Mouse (Mus musculus) liver, embryonic 14.5 days (tissue): Measurements from ENCODE around the gene Arhgap42. TPM values are rescaled to one million over a fixed set of nuclear protein-coding genes. Genes with fewer than 3 reads are reported as not detected.

Experiments
- ATAC-seq: fragments of 200-750 bp; cut with Nextera tagmentation; 2 replicates; pipeline ENCODE4 v1.8.0; 2017; ENCODE audit warnings: moderate number of reproducible peaks, mild to moderate bottlenecking, moderate library complexity; ENCODE audit not compliant: insufficient read depth
- DNase-seq, 3 experiments: peaks; one replicate each; pipeline ENCODE4 v3.0.0-alpha.2; 2012 to 2013; ENCODE audit warnings: low read depth in 3 of 3, low spot score in 3 of 3
- H3K27ac ChIP-seq: fragments of 300-500 bp; sonication (generic); 2 replicates; pipeline ENCODE4 v1.5.1; 2014; ENCODE audit warnings: moderate library complexity, mild to moderate bottlenecking, control low read depth, inconsistent platforms
- H3K27me3 ChIP-seq: fragments of 300-500 bp; sonication (generic); 2 replicates; pipeline ENCODE4 v1.6.1; 2014; ENCODE audit warnings: mild to moderate bottlenecking, low read length, moderate library complexity; ENCODE audit not compliant: control insufficient read depth, insufficient read depth
- H3K36me3 ChIP-seq: fragments of 300-500 bp; sonication (generic); replicated peaks from 2 replicates; pipeline ENCODE4 v1.6.1; 2014; ENCODE audit warnings: low read depth; ENCODE audit not compliant: control insufficient read depth, insufficient read depth
- H3K4me1 ChIP-seq, 2 experiments: fragments of 200-500 bp in 1 of 2; fragments of 300-500 bp in 1 of 2; sonication (generic) in 1 of 2; replicated peaks; 2 replicates each; pipeline ENCODE4 v1.6.1; 2012 to 2014; ENCODE audit warnings: antibody characterized with exemption in 1 of 2, inconsistent platforms in 1 of 2, low read length in 1 of 2; ENCODE audit not compliant: control insufficient read depth in 2 of 2, insufficient read depth in 2 of 2
- H3K4me2 ChIP-seq: fragments of 300-500 bp; sonication (generic); 2 replicates; pipeline ENCODE4 v1.6.1; 2014; ENCODE audit warnings: low read depth, mild to moderate bottlenecking, control low read depth, moderate library complexity
- H3K4me3 ChIP-seq, 2 experiments: fragments of 200-500 bp in 1 of 2; fragments of 300-500 bp in 1 of 2; sonication (generic) in 1 of 2; 2 replicates each; pipeline ENCODE4 v1.5.1; 2012 to 2014; ENCODE audit warnings: low read depth in 2 of 2, low read length in 2 of 2, mild to moderate bottlenecking in 2 of 2, control low read depth in 1 of 2, inconsistent platforms in 1 of 2, moderate library complexity in 1 of 2; ENCODE audit not compliant: insufficient read depth in 1 of 2
- H3K9ac ChIP-seq: fragments of 300-500 bp; sonication (generic); replicated peaks from 2 replicates; pipeline ENCODE4 v1.6.1; 2014; ENCODE audit warnings: mild to moderate bottlenecking, control low read depth, moderate library complexity
- H3K9me3 ChIP-seq: fragments of 300-500 bp; sonication (generic); 2 replicates; pipeline ENCODE4 v1.6.1; 2016; ENCODE audit warnings: low read length, mixed read lengths; ENCODE audit not compliant: control insufficient read depth
- CTCF ChIP-seq: IDR thresholded peaks from 2 replicates; pipeline ENCODE4 v1.5.1; 2016; ENCODE audit warnings: antibody characterized with exemption, low read depth, control low read depth
- EP300 ChIP-seq: IDR thresholded peaks from 2 replicates; pipeline ENCODE4 v1.6.1; 2016; ENCODE audit warnings: antibody characterized with exemption, low read depth
- WGBS: fragments of 180-500 bp; shearing (Covaris S2); extraction: QIAGEN DNeasy Blood & Tissue Kit; methylation state at CpG from one replicate; pipeline ENCODE4 v1.1.7; 2014; ENCODE audit not compliant: insufficient replicate concordance; 5-methylcytosine and 5-hydroxymethylcytosine counted together
- polyA plus RNA-seq, 2 experiments: library from polyadenylated mRNA; depleted of rRNA in 1 of 2; stranded (reverse) in 1 of 2; unstranded in 1 of 2; fragments of >200 nt; fragmentation: Nextera tagmentation in 1 of 2; extraction: Ambion mirVana in 1 of 2; gene quantifications; 2 replicates each; pipeline versions ENCODE4 v1.2.1 to v1.2.3; 2012 to 2014

Gene Arhgap42
- polyA plus RNA-seq, 2 experiments = 2.0 to 4.4 TPM

- TF ChIP-seq EP300 (no peak), CTCF (no peak)
- Histone ChIP-seq H3K9me3 (no peaks in the 10 kb centered on the region), H3K4me1 (0 out of 4 replicates have a peak, but pooled peaks cover 0 to 2% of the 10 kb centered on the region in 2 experiments), H3K4me3 (no peak overlapping the region), H3K9ac (no peak overlapping the region), H3K27ac (no peak overlapping the region), H3K4me2 (no peak overlapping the region), H3K27me3 (no peaks in the 10 kb centered on the region), H3K36me3 (no peaks in the 10 kb centered on the region)
- WGBS = 65% methylated on average over 4 of the region's 4 CpGs
- no peak for DNase-seq
- no peak for ATAC-seq
These were observed 137.8 kb downstream of the Arhgap42 start for GRCm38 (mm10) chr9:9101055-9101454.

- no peak overlapping the region for H3K9ac ChIP-seq
- H3K27me3 ChIP-seq = no peaks in the 10 kb centered on the region
- H3K4me1 ChIP-seq = 0 out of 4 replicates have a peak, but pooled peaks cover 0 to 2% of the 10 kb centered on the region in 2 experiments
- 51% methylated on average over 4 of the region's 4 CpGs for WGBS
- TF ChIP-seq EP300 (no peak), CTCF (no peak)
- H3K36me3 ChIP-seq = no peaks in the 10 kb centered on the region
- no peak overlapping the region for H3K4me2 ChIP-seq
- H3K27ac ChIP-seq = no peak overlapping the region
- ATAC-seq = 0 out of 2 replicates have a peak, but pooled peaks have one; percentile 26
- DNase-seq = peak in 2 of 3 experiments; percentile 11 to 15
- no peak overlapping the region for H3K4me3 ChIP-seq
- H3K9me3 ChIP-seq = no peaks in the 10 kb centered on the region
These were observed 141.1 kb downstream of the Arhgap42 start for GRCm38 (mm10) chr9:9097835-9098234.

DNA sequence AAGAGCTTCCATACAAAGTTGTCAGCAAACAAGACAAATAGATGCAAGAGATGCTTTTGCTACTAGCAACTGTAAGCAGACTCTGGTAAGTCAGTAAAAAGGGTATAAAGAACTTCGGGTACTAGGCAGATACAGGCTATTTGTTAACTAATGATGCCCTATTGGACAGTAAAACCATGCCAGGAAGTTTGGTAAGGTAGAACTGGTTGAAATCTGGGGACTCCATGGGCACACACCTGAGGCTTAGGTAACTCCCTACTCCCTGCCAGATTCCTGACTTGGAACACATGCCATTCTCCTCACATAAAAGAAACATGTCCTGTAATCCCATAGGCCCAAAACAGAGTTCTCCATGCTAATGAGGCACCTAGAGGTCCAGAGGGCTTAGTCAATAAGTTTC, 142.1 kb downstream of the Arhgap42 start:
- no peaks in the 10 kb centered on the region for H3K36me3 ChIP-seq
- H3K9ac ChIP-seq = no peak overlapping the region
- no peak for TF ChIP-seq CTCF
- TF ChIP-seq EP300 = no peak
- no peaks in the 10 kb centered on the region for H3K27me3 ChIP-seq
- ATAC-seq (no peak), DNase-seq (no peak)
- H3K4me1 ChIP-seq = 0 out of 4 replicates have a peak, but pooled peaks cover 0 to 2% of the 10 kb centered on the region in 2 experiments
- H3K27ac ChIP-seq = no peak overlapping the region
- H3K4me2 ChIP-seq = no peak overlapping the region
- H3K4me3 ChIP-seq = no peak overlapping the region
- WGBS = 22% methylated on average over 1 of the region's 1 CpGs
- H3K9me3 ChIP-seq = no peaks in the 10 kb centered on the region

- 0 out of 4 replicates have a peak, but pooled peaks cover 0 to 2% of the 10 kb centered on the region in 2 experiments for H3K4me1 ChIP-seq
- H3K4me3 ChIP-seq = no peak overlapping the region
- no peak for DNase-seq
- no peak for ATAC-seq
- WGBS = 50% methylated on average over 1 of the region's 1 CpGs
- H3K9me3 ChIP-seq = no peaks in the 10 kb centered on the region
- no peak overlapping the region for H3K9ac ChIP-seq
- H3K36me3 ChIP-seq = no peaks in the 10 kb centered on the region
- TF ChIP-seq CTCF (no peak), EP300 (no peak)
- no peak overlapping the region for H3K27ac ChIP-seq
- H3K27me3 ChIP-seq = no peaks in the 10 kb centered on the region
- no peak overlapping the region for H3K4me2 ChIP-seq
These were observed 145.8 kb downstream of the Arhgap42 start for GRCm38 (mm10) chr9:9093096-9093495.

- DNase-seq (no peak), ATAC-seq (no peak)
- WGBS = 26% methylated on average over 2 of the region's 2 CpGs
- no peaks in the 10 kb centered on the region for H3K36me3 ChIP-seq
- peak; percentile 32; the same call in 1 of the 2 replicates for TF ChIP-seq CTCF
- no peak for TF ChIP-seq EP300
- no peak overlapping the region for H3K9ac ChIP-seq
- no peak overlapping the region for H3K4me2 ChIP-seq
- no peaks in the 10 kb centered on the region for H3K27me3 ChIP-seq
- no peak overlapping the region for H3K4me3 ChIP-seq
- no peaks in the 10 kb centered on the region for H3K4me1 ChIP-seq
- no peaks in the 10 kb centered on the region for H3K9me3 ChIP-seq
- no peak overlapping the region for H3K27ac ChIP-seq
These were observed 155.5 kb downstream of the Arhgap42 start for GRCm38 (mm10) chr9:9083441-9083840.
